Mouse (Mus musculus): ENCODE measurements at regions not wholly inside any gene's neighbourhood (a gene's known extent, or its start where the extent isn't known, plus 50 kb on each side); places are given as distances from the start of the nearest gene placed in this dataset.

DNA sequence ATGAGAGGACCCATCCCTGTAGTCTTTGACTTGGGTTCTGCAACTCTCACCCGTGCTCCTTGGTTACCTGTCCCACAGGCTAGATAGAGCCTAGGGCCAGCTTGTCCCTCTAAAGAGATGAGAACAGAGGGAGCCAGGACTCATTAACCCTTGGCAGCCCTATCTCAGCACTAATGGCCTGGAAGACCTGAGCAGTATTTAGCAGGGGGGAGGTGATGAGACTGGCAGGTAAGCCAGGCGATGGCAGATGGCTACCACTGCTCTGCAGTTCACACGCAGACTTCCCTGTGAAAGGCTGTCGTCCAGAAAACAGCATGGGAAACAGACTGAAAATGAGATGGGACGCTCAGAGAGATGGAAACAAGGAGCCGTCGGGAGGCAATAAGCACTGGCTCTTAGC lies 122.3 kb downstream of the Ngf start:
- TF ChIP-seq POLR2A (IDR thresholded peaks at IDR 0.05; ENCODE audit: extremely low read depth, insufficient read depth, low read length): no peak
- no peak for TF ChIP-seq CTCF (IDR thresholded peaks at IDR 0.05; ENCODE audit: extremely low read depth, insufficient read depth, low read length)
